Mouse (Mus musculus): ENCODE results near the gene Pea15a.

Gene Pea15a

GRCm38 (mm10) chr1:172204814-172205740, 1.5 kb downstream of the Pea15a start:
- DNase-seq (ENCODE audit: extremely low spot score, low read depth, low spot score) = no peak

GRCm38 (mm10) chr1:172204033-172204813, 2.4 kb downstream of the Pea15a start:
- no peak for DNase-seq (ENCODE audit: extremely low spot score, low read depth, low spot score)

GRCm38 (mm10) chr1:172203566-172203965, 3.0 kb downstream of the Pea15a start:
- DNase-seq (ENCODE audit: extremely low spot score, low read depth, low spot score) = no peak

GRCm38 (mm10) chr1:172202894-172203522, 3.6 kb downstream of the Pea15a start:
- no peak for DNase-seq (ENCODE audit: extremely low spot score, low read depth, low spot score)

GRCm38 (mm10) chr1:172201967-172202880, 4.4 kb downstream of the Pea15a start:
- no peak for DNase-seq (ENCODE audit: extremely low spot score, low read depth, low spot score)

- no peak for DNase-seq (ENCODE audit: extremely low spot score, low read depth, low spot score)
Observed at GRCm38 (mm10) chr1:172200871-172201447, 5.6 kb downstream of the Pea15a start.

GRCm38 (mm10) chr1:172200161-172200560, 6.4 kb downstream of the Pea15a start:
- DNase-seq (ENCODE audit: extremely low spot score, low read depth, low spot score) = no peak

- DNase-seq (ENCODE audit: extremely low spot score, low read depth, low spot score) = no peak
Observed at GRCm38 (mm10) chr1:172198996-172199395, 7.6 kb downstream of the Pea15a start.

- DNase-seq (ENCODE audit: extremely low spot score, low read depth, low spot score) = no peak
Observed at GRCm38 (mm10) chr1:172198316-172198715, 8.3 kb downstream of the Pea15a start.

GRCm38 (mm10) chr1:172197851-172198250, 8.8 kb downstream of the Pea15a start:
- DNase-seq (ENCODE audit: extremely low spot score, low read depth, low spot score) = no peak

- DNase-seq (ENCODE audit: extremely low spot score, low read depth, low spot score) = no peak
Observed at GRCm38 (mm10) chr1:172197146-172197545, 9.5 kb downstream of the Pea15a start.

- DNase-seq (ENCODE audit: extremely low spot score, low read depth, low spot score) = no peak
Observed at GRCm38 (mm10) chr1:172194435-172194834, 12.2 kb downstream of the Pea15a start.

GRCm38 (mm10) chr1:172192217-172192616, 14.4 kb downstream of the Pea15a start:
- DNase-seq (ENCODE audit: extremely low spot score, low read depth, low spot score) = no peak

GRCm38 (mm10) chr1:172191578-172191977, 15.0 kb downstream of the Pea15a start:
- DNase-seq (ENCODE audit: extremely low spot score, low read depth, low spot score) = no peak

- no peak for DNase-seq (ENCODE audit: extremely low spot score, low read depth, low spot score)
Observed at GRCm38 (mm10) chr1:172188891-172189290, 17.7 kb downstream of the Pea15a start.

- DNase-seq (ENCODE audit: extremely low spot score, low read depth, low spot score) = no peak
Observed at GRCm38 (mm10) chr1:172186401-172187289, 20.0 kb downstream of the Pea15a start.

- no peak for DNase-seq (ENCODE audit: extremely low spot score, low read depth, low spot score)
Observed at GRCm38 (mm10) chr1:172183915-172184314, 22.7 kb downstream of the Pea15a start.

- no peak for DNase-seq (ENCODE audit: extremely low spot score, low read depth, low spot score)
Observed at GRCm38 (mm10) chr1:172183056-172183455, 23.5 kb downstream of the Pea15a start.

GRCm38 (mm10) chr1:172181777-172182176, 24.8 kb downstream of the Pea15a start:
- no peak for DNase-seq (ENCODE audit: extremely low spot score, low read depth, low spot score)
